Mouse (Mus musculus) hindbrain, embryonic 16.5 days (tissue): ENCODE measurements at regions not wholly inside any gene's neighbourhood (a gene's known extent, or its start where the extent isn't known, plus 50 kb on each side); places are given as distances from the start of the nearest gene placed in this dataset.
A peak's percentile ranks its signal among the peaks of the same experiment; 100 is the strongest.

Source experiments
- ATAC-seq: fragments of 200-750 bp; cut with Nextera tagmentation; 2 replicates; pipeline ENCODE4 v1.8.0; 2017; ENCODE audit warnings: moderate TSS enrichment, moderate library complexity
- H3K27ac ChIP-seq: fragments of 300-500 bp; sonication (generic); 2 replicates; pipeline ENCODE4 v1.5.1; 2014; ENCODE audit warnings: low read depth, mild to moderate bottlenecking, control low read depth, low read length, moderate library complexity
- H3K27me3 ChIP-seq: fragments of 300-500 bp; sonication (generic); replicated peaks from 2 replicates; pipeline ENCODE4 v1.6.1; 2014; ENCODE audit warnings: low read length; ENCODE audit not compliant: control insufficient read depth, insufficient read depth
- H3K36me3 ChIP-seq: fragments of 300-500 bp; sonication (generic); 2 replicates; pipeline ENCODE4 v1.6.1; 2014; ENCODE audit warnings: mild to moderate bottlenecking, low read length, moderate library complexity, mixed read lengths; ENCODE audit not compliant: control insufficient read depth, insufficient read depth
- H3K4me1 ChIP-seq: fragments of 300-500 bp; sonication (generic); 2 replicates; pipeline ENCODE4 v1.6.1; 2014; ENCODE audit warnings: low read depth, low read length; ENCODE audit not compliant: control insufficient read depth, insufficient read depth
- H3K4me2 ChIP-seq: fragments of 300-500 bp; sonication (generic); 2 replicates; pipeline ENCODE4 v1.6.1; 2014; ENCODE audit warnings: mild to moderate bottlenecking, low read length, control low read depth, moderate library complexity
- H3K4me3 ChIP-seq: fragments of 300-500 bp; sonication (generic); 2 replicates; pipeline ENCODE4 v1.5.1; 2014; ENCODE audit warnings: mild to moderate bottlenecking, low read length, control low read depth, moderate library complexity
- H3K9ac ChIP-seq: fragments of 300-500 bp; sonication (generic); 2 replicates; pipeline ENCODE4 v1.6.1; 2014; ENCODE audit warnings: low read depth, mild to moderate bottlenecking, control low read depth, low read length, moderate library complexity
- H3K9me3 ChIP-seq: fragments of 300-500 bp; sonication (generic); 2 replicates; pipeline ENCODE4 v1.6.1; 2014; ENCODE audit warnings: mild to moderate bottlenecking, low read length, moderate library complexity; ENCODE audit not compliant: control insufficient read depth
- WGBS: fragments of 180-500 bp; shearing (Covaris S2); extraction: QIAGEN DNeasy Blood & Tissue Kit; methylation state at CpG from one replicate; pipeline ENCODE4 v1.1.7; 2014; 5-methylcytosine and 5-hydroxymethylcytosine counted together

DNA sequence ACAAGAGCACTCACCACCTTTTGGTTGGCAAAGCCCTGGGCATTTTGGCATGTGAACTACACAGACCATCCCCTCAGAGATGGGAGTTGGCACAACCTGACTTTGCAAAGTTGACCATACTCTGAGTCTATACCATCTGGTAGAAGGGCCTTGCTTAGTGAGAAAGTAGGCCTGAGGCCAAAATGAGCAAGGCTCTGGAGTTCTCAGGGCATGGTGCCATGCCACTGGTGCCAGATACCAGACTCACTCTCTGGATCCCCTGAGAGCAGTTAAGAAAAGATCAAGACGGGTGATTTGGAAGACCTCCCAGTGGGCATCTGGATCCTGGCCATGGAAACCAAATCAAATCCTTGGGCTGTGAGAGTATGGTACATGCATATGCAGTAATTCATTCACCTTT lies 202.0 kb downstream of the Rpl10-ps3 start:
- Histone ChIP-seq H3K4me2 (no peak overlapping the region), H3K4me1 (peaks cover 14% of the 10 kb centered on the region), H3K9me3 (no peaks in the 10 kb centered on the region), H3K27ac (no peak overlapping the region), H3K36me3 (no peaks in the 10 kb centered on the region), H3K4me3 (no peak overlapping the region), H3K27me3 (no peaks in the 10 kb centered on the region), H3K9ac (no peak overlapping the region)
- ATAC-seq: peak; percentile 85
- WGBS: 10% methylated on average over 1 of the region's 1 CpGs

DNA sequence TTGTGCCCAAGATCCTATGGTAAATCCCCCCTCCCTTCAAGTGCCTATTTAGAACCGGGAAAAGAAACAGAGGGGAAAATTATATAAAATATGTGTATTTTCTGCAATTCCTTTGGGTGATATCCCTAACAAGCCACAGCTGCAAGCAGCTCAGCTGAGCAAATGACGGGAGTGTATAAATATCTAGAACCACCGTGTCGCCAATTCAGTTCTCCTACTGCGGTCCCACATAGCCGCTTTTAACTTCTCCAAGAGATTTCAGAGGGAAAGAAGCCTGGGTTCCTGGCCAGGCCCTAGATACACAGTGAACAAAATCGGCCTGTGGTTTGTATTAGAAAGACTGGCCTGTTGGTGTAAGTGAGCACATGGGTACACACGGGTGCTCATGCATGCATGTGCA lies 202.7 kb downstream of the Rpl10-ps3 start:
- no peaks in the 10 kb centered on the region for H3K27me3 ChIP-seq
- no peak for ATAC-seq
- H3K9me3 ChIP-seq: no peaks in the 10 kb centered on the region
- peaks cover 14% of the 10 kb centered on the region for H3K4me1 ChIP-seq
- H3K27ac ChIP-seq: no peak overlapping the region
- H3K9ac ChIP-seq: no peak overlapping the region
- H3K4me3 ChIP-seq: no peak overlapping the region
- no peaks in the 10 kb centered on the region for H3K36me3 ChIP-seq
- WGBS: 76% methylated on average over 8 of the region's 8 CpGs
- H3K4me2 ChIP-seq: no peak overlapping the region

DNA sequence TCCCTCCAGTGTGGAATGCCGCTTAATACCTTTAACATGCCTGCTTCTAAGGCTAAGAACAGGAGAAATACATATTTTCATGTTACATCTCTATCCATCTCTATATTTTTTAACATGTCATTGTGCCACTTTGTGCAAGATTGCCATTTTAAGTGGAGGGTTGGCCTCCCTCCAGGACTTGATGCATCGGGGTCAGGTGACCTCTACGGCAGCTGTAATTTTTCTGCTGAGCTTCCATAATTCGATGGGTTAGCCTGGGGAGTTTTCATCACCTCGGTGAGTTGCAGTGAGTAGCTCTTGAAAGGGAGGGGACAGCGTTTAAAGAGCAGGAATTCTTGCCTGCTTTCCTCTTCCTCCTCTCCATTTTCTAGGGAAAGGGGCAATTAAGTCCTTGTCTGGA lies 203.6 kb downstream of the Rpl10-ps3 start:
- peaks cover 14% of the 10 kb centered on the region for H3K4me1 ChIP-seq
- no peak for ATAC-seq
- no peak overlapping the region for H3K9ac ChIP-seq
- no peak overlapping the region for H3K4me3 ChIP-seq
- H3K27me3 ChIP-seq: no peaks in the 10 kb centered on the region
- 58% methylated on average over 6 of the region's 6 CpGs for WGBS
- no peaks in the 10 kb centered on the region for H3K9me3 ChIP-seq
- no peaks in the 10 kb centered on the region for H3K36me3 ChIP-seq
- H3K4me2 ChIP-seq: no peak overlapping the region
- H3K27ac ChIP-seq: no peak overlapping the region

DNA sequence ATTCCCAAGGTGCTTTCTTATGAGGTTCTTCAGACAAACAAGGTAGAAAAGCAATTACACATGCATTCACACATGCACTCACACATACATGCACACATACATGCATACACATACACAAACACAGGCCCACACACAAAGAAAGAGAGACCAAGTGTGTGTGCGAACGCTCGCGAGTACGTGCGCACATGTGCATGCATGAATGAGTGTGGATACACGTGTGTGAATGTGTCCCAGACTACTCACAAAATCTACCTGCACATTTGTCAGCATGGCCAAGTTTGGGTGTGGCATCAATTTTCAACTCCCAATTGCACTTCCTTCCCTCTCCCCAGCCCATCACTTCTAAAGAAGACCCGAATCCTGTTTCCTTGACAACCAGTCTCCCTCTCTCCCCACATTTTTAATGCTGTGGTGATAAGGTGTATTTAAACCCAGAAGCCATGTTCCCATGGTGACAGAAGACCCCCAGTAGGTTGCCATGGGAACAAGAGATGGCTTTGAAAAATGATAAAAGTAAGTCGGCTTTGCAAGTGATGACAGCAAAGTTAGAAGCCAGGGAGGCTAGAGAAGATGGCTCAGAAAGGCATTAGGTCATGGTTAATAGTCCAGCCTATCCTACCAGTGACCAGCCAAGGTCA lies 206.3 kb downstream of the Rpl10-ps3 start:
- no peaks in the 10 kb centered on the region for H3K36me3 ChIP-seq
- no peak overlapping the region for H3K4me3 ChIP-seq
- H3K4me1 ChIP-seq: peaks cover 14% of the 10 kb centered on the region
- H3K9ac ChIP-seq: no peak overlapping the region
- peak; percentile 67 for ATAC-seq
- peak overlapping the region; percentile 59 for H3K27ac ChIP-seq
- H3K9me3 ChIP-seq: no peaks in the 10 kb centered on the region
- H3K4me2 ChIP-seq: no peak overlapping the region
- 80% methylated on average over 9 of the region's 9 CpGs for WGBS
- H3K27me3 ChIP-seq: no peaks in the 10 kb centered on the region

DNA sequence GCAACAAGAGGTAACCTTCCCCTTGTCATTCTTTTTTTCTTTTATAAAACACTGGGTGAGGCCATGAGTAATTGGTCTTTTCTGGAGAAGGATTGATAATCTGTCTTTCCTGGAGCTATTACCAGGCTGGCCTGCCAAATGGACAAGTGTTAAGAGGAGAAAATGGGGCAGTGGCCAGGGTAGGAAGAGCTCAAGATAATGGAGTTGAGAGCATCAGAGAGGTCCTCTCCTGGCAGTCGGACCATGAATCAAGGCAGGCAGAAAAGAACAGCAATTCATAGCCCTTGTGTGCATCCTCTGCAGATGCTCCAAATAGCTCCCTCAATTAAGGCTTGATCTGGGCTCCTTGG lies 208.2 kb downstream of the Rpl10-ps3 start:
- Histone ChIP-seq H3K4me1 (peaks cover 14% of the 10 kb centered on the region), H3K36me3 (no peaks in the 10 kb centered on the region), H3K9me3 (0 out of 2 replicates have a peak, but pooled peaks cover under 1% of the 10 kb centered on the region), H3K4me2 (no peak overlapping the region), H3K9ac (no peak overlapping the region), H3K27me3 (no peaks in the 10 kb centered on the region), H3K4me3 (no peak overlapping the region), H3K27ac (no peak overlapping the region)
- no peak for ATAC-seq
- 94% methylated on average over 1 of the region's 1 CpGs for WGBS

DNA sequence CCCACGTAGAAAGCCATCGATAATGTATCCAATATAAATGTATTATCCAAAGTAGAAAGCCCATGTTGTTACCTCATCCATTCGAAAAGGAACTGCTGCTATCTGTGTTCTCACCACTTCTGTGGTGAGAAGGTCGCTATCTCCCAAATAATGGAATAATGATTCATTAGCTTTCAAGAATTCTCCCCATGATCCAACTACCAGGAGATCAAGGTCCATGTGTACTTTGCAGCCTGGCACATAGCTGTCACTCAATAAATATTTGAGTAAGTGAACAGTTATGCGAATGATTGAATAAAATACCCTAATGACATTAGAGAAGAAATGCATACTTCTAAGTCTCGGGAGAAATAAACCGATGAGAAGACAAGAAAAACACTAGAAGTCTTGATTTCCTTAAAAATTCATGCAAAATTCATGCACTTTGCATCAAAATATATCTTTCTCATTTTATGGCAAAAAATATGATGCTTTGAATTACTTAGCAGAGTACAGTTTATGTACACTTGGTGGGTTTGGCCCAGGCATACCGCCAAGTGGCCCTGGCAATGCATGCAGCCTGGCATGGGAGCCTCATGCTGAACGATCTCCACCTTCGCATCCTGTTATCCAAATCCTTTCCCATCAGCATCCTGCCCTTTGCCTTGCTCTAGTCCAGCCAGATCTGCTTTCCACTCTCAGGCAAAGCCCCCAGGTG lies 208.7 kb downstream of the Rpl10-ps3 start:
- Histone ChIP-seq H3K27ac (no peak overlapping the region), H3K4me3 (no peak overlapping the region), H3K9ac (no peak overlapping the region), H3K36me3 (no peaks in the 10 kb centered on the region), H3K9me3 (peaks cover 2% of the 10 kb centered on the region; the same call in 1 of the 2 replicates), H3K4me2 (no peak overlapping the region), H3K4me1 (peaks cover 12% of the 10 kb centered on the region), H3K27me3 (no peaks in the 10 kb centered on the region)
- 83% methylated on average over 10 of the region's 10 CpGs for WGBS
- ATAC-seq: no peak

DNA sequence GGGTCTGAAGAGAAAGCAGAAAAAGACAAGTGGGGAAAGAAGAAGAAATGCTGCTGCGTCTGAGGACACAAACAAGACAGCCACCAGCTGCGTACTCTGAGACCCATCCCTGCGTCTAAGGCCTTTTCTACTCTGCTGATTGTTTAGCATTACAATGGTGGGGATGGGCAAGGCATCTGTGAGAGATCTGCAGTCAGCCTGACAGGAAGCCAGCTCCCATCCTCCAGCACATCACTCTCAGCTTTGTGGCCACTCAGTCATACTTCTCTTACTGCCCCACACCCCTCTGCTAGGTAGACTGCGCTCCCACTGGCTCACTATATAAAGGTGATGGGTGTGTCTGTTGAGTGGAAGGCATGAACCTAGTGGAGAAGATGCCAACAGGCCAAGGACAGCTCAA lies 220.5 kb downstream of the Rpl10-ps3 start:
- H3K9ac ChIP-seq: no peak overlapping the region
- WGBS: 25% methylated on average over 4 of the region's 4 CpGs
- ATAC-seq: no peak
- no peaks in the 10 kb centered on the region for H3K36me3 ChIP-seq
- no peak overlapping the region for H3K27ac ChIP-seq
- 0 out of 2 replicates have a peak, but pooled peaks cover 3% of the 10 kb centered on the region for H3K4me1 ChIP-seq
- no peak overlapping the region for H3K4me2 ChIP-seq
- no peak overlapping the region for H3K4me3 ChIP-seq
- no peaks in the 10 kb centered on the region for H3K27me3 ChIP-seq
- no peaks in the 10 kb centered on the region for H3K9me3 ChIP-seq

DNA sequence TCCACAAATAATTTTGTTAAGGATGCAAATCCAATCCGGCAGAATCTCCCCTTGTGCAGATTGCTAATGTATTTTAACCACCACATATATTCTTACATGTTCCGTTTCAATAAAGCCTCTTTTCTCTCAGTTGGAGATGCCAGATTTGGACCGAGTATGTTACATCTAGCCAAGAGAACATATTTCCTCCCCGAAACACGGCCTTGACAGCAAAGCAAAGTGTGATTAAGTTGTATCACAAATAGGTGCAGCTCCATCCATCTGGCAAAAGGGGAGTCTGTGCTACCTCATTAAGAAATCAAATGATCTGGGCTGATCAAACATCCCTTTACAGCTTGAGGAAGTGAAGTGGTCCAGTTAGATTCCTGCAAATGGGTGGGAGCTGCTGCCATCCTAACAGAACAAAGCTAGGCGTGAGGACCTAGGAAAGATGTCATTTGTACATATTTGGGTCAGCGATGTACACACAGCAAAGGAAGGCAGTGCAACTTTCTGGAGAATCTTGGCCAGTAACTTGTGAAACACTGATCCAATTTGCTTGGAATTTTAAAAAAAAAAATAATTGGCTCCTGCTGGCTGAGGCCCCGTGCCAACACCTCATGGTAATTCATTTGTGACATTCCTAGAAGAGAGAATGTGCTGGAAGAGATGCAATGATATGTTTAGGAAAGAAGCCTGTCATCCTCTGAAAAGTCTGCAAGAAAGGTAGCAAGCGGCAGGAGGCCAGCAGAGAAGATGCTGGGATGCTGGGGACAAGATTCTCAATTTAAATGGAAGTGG lies 223.8 kb downstream of the Rpl10-ps3 start:
- Histone ChIP-seq H3K4me1 (0 out of 2 replicates have a peak, but pooled peaks cover 3% of the 10 kb centered on the region), H3K4me2 (no peak overlapping the region), H3K36me3 (no peaks in the 10 kb centered on the region), H3K9me3 (no peaks in the 10 kb centered on the region), H3K27me3 (no peaks in the 10 kb centered on the region), H3K4me3 (no peak overlapping the region), H3K9ac (no peak overlapping the region), H3K27ac (no peak overlapping the region)
- WGBS: 76% methylated on average over 9 of the region's 9 CpGs
- no peak for ATAC-seq

DNA sequence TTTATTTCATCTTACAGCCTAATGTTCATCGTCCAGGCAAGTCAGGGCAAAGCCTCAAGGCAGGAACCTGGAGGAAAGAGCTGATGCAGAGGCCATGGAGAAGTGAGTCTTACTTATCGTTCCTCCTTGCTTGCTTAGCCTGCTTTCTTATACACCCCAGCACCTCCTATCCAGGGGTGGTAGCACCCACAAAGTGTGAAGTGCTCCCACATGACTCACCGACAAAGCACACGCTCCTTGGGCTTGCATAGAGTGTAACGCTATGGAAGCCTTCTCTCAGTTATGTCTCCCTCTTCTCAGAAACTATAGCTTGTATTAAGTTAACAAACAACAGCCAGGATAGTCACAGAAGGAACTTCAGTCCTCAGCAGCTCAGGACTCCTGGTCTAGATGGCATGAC lies 225.4 kb downstream of the Rpl10-ps3 start:
- ATAC-seq: no peak
- 97% methylated on average over 5 of the region's 5 CpGs for WGBS
- H3K4me2 ChIP-seq: no peak overlapping the region
- H3K9ac ChIP-seq: no peak overlapping the region
- H3K36me3 ChIP-seq: no peaks in the 10 kb centered on the region
- H3K4me3 ChIP-seq: no peak overlapping the region
- no peaks in the 10 kb centered on the region for H3K27me3 ChIP-seq
- H3K4me1 ChIP-seq: 0 out of 2 replicates have a peak, but pooled peaks cover 3% of the 10 kb centered on the region
- H3K9me3 ChIP-seq: no peaks in the 10 kb centered on the region
- H3K27ac ChIP-seq: no peak overlapping the region
